Mouse (Mus musculus): ENCODE measurements around the gene Reep3.
"Not testable (repeated sequence)": the region's sequence is repeated elsewhere in the genome, so short reads cannot be mapped to it uniquely, and the experiment has no call there.

Reep3 gene

GRCm38 (mm10) chr10:67016615-67017278 is 80.0 kb downstream of the Reep3 start:
- no peak for DNase-seq (ENCODE audit: low spot score)

GRCm38 (mm10) chr10:67014746-67015145 is 82.0 kb downstream of the Reep3 start:
- no peak for DNase-seq (ENCODE audit: low spot score)

GRCm38 (mm10) chr10:67010521-67010920 is 86.2 kb downstream of the Reep3 start:
- DNase-seq (ENCODE audit: low spot score): no peak

GRCm38 (mm10) chr10:67004527-67005042 is 92.2 kb downstream of the Reep3 start:
- no peak for DNase-seq (ENCODE audit: low spot score)

- peak; percentile 40 for DNase-seq (ENCODE audit: low spot score)
Measured at GRCm38 (mm10) chr10:67003743-67004526, 92.8 kb downstream of the Reep3 start.

GRCm38 (mm10) chr10:67003009-67003742 is 93.6 kb downstream of the Reep3 start:
- DNase-seq (ENCODE audit: low spot score): peak; percentile 35

- DNase-seq (ENCODE audit: low spot score): peak; percentile 77
Measured at GRCm38 (mm10) chr10:67002207-67003008, 94.3 kb downstream of the Reep3 start.

- not testable (repeated sequence) for DNase-seq (ENCODE audit: low spot score)
Measured at GRCm38 (mm10) chr10:67000958-67001615, 95.7 kb downstream of the Reep3 start.

- DNase-seq (ENCODE audit: low spot score): no peak
Measured at GRCm38 (mm10) chr10:67000136-67000535, 96.6 kb downstream of the Reep3 start.

- no peak for DNase-seq (ENCODE audit: low spot score)
Measured at GRCm38 (mm10) chr10:66998770-66999169, 98.0 kb downstream of the Reep3 start.

GRCm38 (mm10) chr10:66995181-66995580 is 101.6 kb downstream of the Reep3 start:
- no peak for DNase-seq (ENCODE audit: low spot score)

GRCm38 (mm10) chr10:66994469-66994868 is 102.3 kb downstream of the Reep3 start:
- no peak for DNase-seq (ENCODE audit: low spot score)

- no peak for DNase-seq (ENCODE audit: low spot score)
Measured at GRCm38 (mm10) chr10:66992591-66992990, 104.2 kb downstream of the Reep3 start.

GRCm38 (mm10) chr10:66990506-66990905 is 106.2 kb downstream of the Reep3 start:
- no peak for DNase-seq (ENCODE audit: low spot score)

GRCm38 (mm10) chr10:66983043-66983442 is 113.7 kb downstream of the Reep3 start:
- no peak for DNase-seq (ENCODE audit: low spot score)

GRCm38 (mm10) chr10:66978215-66978614 is 118.5 kb downstream of the Reep3 start:
- DNase-seq (ENCODE audit: low spot score): no peak

GRCm38 (mm10) chr10:66977093-66977492 is 119.7 kb downstream of the Reep3 start:
- no peak for DNase-seq (ENCODE audit: low spot score)

GRCm38 (mm10) chr10:66975451-66975850 is 121.3 kb downstream of the Reep3 start:
- DNase-seq (ENCODE audit: low spot score): no peak

- no peak for DNase-seq (ENCODE audit: low spot score)
Measured at GRCm38 (mm10) chr10:66974417-66974816, 122.3 kb downstream of the Reep3 start.

GRCm38 (mm10) chr10:66973866-66974265 is 122.9 kb downstream of the Reep3 start:
- DNase-seq (ENCODE audit: low spot score): no peak

GRCm38 (mm10) chr10:66973274-66973673 is 123.5 kb downstream of the Reep3 start:
- no peak for DNase-seq (ENCODE audit: low spot score)

Measured in ovary, postnatal 10 days (tissue).